In the genomic region with DNA sequence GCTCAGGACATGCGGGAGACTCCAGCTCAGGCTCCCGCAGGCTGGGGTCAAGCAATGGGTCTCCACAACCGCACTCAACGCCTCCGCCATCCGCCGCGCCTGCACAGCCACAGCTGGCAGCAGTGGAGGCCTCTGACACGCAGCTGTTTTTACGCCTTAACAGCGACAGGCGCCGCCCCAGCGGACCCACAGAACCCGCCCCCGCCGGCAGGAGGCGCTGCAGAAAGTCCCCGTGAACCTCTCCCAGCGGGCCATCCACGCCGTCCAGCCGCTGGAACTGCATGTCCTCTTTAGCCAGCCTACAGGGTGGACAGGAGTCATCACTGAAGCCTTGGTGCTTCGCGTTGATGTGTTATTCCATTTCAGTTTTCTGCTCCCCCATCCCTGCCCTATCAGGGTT, we compare ENCODE assay signal across 9 mouse cellular contexts. TPM values are rescaled to one million over a fixed set of nuclear protein-coding genes. Genes with fewer than 3 reads are reported as not detected.
A peak's percentile ranks its signal among the peaks of the same experiment; 100 is the strongest.
DNase-seq lines count a peak whose midpoint lies in the region; ATAC-seq and TF ChIP-seq lines count a peak whose summit lies in the region.
"Had no signal": no experiment of that assay in that cellular context is flagged by ENCODE, and none has a peak within 500 bp of the region (broad histone marks: within the 10 kb centered on the region; RNA-seq: fewer than 3 reads in every experiment).

No protein-coding gene starts in this region.

- H3K27ac ChIP-seq in hindbrain, embryonic 10.5 days: no peak overlapping the region
- no peak overlapping the region for H3K27ac ChIP-seq in hindbrain, embryonic 13.5 days
- H3K27ac ChIP-seq in ES-E14 (ENCODE audit: insufficient read depth, low read depth, low read length, poor library complexity, severe bottlenecking): no peak overlapping the region
- H3K27ac ChIP-seq: heart, embryonic 15.5 days had no signal

- no peaks in the 10 kb centered on the region for H3K36me3 ChIP-seq in hindbrain, embryonic 10.5 days
- peaks cover 3% of the 10 kb centered on the region; the same call in 1 of the 2 replicates for H3K36me3 ChIP-seq in hindbrain, embryonic 13.5 days
- peaks cover 2% of the 10 kb centered on the region; the same call in 1 of the 2 replicates for H3K36me3 ChIP-seq in ES-E14 (ENCODE audit: control insufficient read depth, insufficient read depth, low read length, poor library complexity, severe bottlenecking)
- H3K36me3 ChIP-seq: heart, embryonic 15.5 days had no signal

- intact Hi-C loops in left cerebral cortex, postnatal 14 days (cut with DNase I): no loop called here

- DNase-seq in hindbrain, embryonic 10.5 days (ENCODE audit: low spot score): peak; percentile 32
- no peak for DNase-seq in ES-E14 (ENCODE audit: low read depth, low spot score)
- DNase-seq in lung, postnatal 14 days: peak; percentile 69
- no peak for DNase-seq in frontal cortex, adult 2 months (ENCODE audit: extremely low spot score in 1 of 2, low spot score in 1 of 2)
- DNase-seq in frontal cortex, postnatal 25 days (ENCODE audit: low spot score in 2 of 2): no peak
- DNase-seq in left cerebral cortex, postnatal 14 days (ENCODE audit: low spot score in 2 of 2): no peak

- H3K4me3 ChIP-seq in hindbrain, embryonic 10.5 days: 0 out of 2 replicates have a peak overlapping the region, but pooled peaks have one; percentile 16
- no peak overlapping the region for H3K4me3 ChIP-seq in hindbrain, embryonic 13.5 days
- peak overlapping the region; percentile 33 to 57 for H3K4me3 ChIP-seq in ES-E14 (ENCODE audit: insufficient read depth in 1 of 2, low read depth in 1 of 2, low read length in 2 of 2, poor library complexity in 1 of 2, severe bottlenecking in 1 of 2)
- H3K4me3 ChIP-seq: heart, embryonic 15.5 days had no signal

- no peak for ATAC-seq in hindbrain, embryonic 13.5 days (ENCODE audit: low FRiP score)
- ATAC-seq in erythroblast, adult 5-6 weeks (replicated peaks; ENCODE audit: low FRiP score, poor library complexity, severe bottlenecking): peak; percentile 77

- WGBS in hindbrain, embryonic 10.5 days: 19% methylated on average over 25 of the region's 25 CpGs
- WGBS in hindbrain, embryonic 13.5 days: 18% methylated on average over 25 of the region's 25 CpGs

- no peak overlapping the region for H3K9ac ChIP-seq in hindbrain, embryonic 13.5 days
- peak overlapping the region; percentile 50; the same call in 1 of the 2 replicates for H3K9ac ChIP-seq in ES-E14 (ENCODE audit: insufficient read depth, low read depth, low read length, poor library complexity, severe bottlenecking)
- H3K9ac ChIP-seq: heart, embryonic 15.5 days had no signal

- peaks cover 9% of the 10 kb centered on the region; the same call in 1 of the 2 replicates for H3K4me1 ChIP-seq in hindbrain, embryonic 10.5 days (replicated peaks)
- no peaks in the 10 kb centered on the region for H3K4me1 ChIP-seq in hindbrain, embryonic 13.5 days (replicated peaks)
- peaks cover 0 to 11% of the 10 kb centered on the region in 2 experiments; a peak in 1 of 4 replicates for H3K4me1 ChIP-seq in ES-E14 (ENCODE audit: control insufficient read depth in 2 of 2, insufficient read depth in 2 of 2, low read length in 2 of 2, poor library complexity in 1 of 2)

- in situ Hi-C loops in ES-E14 (cut with MboI; ENCODE audit: low sequenced_read_pairs in 2 of 2, unreplicated experiment in 2 of 2): no loop called here

- H3K4me2 ChIP-seq in hindbrain, embryonic 13.5 days: no peak overlapping the region
- H3K4me2 ChIP-seq: heart, embryonic 15.5 days had no signal

- H3K9me3 ChIP-seq in hindbrain, embryonic 10.5 days: no peaks in the 10 kb centered on the region
- H3K9me3 ChIP-seq in hindbrain, embryonic 13.5 days: no peaks in the 10 kb centered on the region
- H3K9me3 ChIP-seq in ES-E14 (ENCODE audit: control insufficient read depth, insufficient read depth, low read depth, low read length): no peaks in the 10 kb centered on the region
- H3K9me3 ChIP-seq: heart, embryonic 15.5 days had no signal

- peaks cover 54% of the 10 kb centered on the region for H3K27me3 ChIP-seq in hindbrain, embryonic 10.5 days (ENCODE audit: insufficient read depth, poor library complexity, severe bottlenecking)
- peaks cover 54% of the 10 kb centered on the region for H3K27me3 ChIP-seq in hindbrain, embryonic 13.5 days

TF ChIP-seq in ES-E14, 5 proteins besides CTCF, POLR2A, EP300 and RAD21:
- TF ChIP-seq HCFC1 (IDR thresholded peaks at IDR 0.05; ENCODE audit: borderline replicate concordance, insufficient read depth, low read length): no peak
- TF ChIP-seq CHD2 (IDR thresholded peaks at IDR 0.05; ENCODE audit: low read depth, low read length): no peak
- TF ChIP-seq ZC3H11A (IDR thresholded peaks at IDR 0.05; ENCODE audit: borderline replicate concordance, low read depth, low read length): no peak
- TF ChIP-seq MAFK (IDR thresholded peaks at IDR 0.05; ENCODE audit: insufficient read depth, low read depth, low read length): no peak
- TF ChIP-seq ZNF384 (IDR thresholded peaks at IDR 0.05; ENCODE audit: low read depth, low read length): no peak
TF ChIP-seq in ES-E14: peak in this region for 0.

RNA-seq across cellular contexts. Expression of gene Best2, which starts 6.6 kb away (rescaled TPM):
- polyA plus RNA-seq in hindbrain, embryonic 10.5 days (2016; fragmentation: Nextera tagmentation; extraction: Ambion mirVana): not detected in 2 replicates
- polyA plus RNA-seq in hindbrain, embryonic 13.5 days (2015; fragmentation: Nextera tagmentation; extraction: Ambion mirVana): not detected in 2 replicates
- 0.22 and 0.48 TPM in 2 replicates for total RNA-seq in ES-E14 (2012; rRNA removed)
- not detected in 2 replicates for total RNA-seq in erythroblast, adult 5-6 weeks (2015; ENCODE audit: low replicate concordance)
- not detected in 2 replicates for total RNA-seq in erythroblast, adult 5-6 weeks (2017; ENCODE audit: low replicate concordance)
- 0.10 TPM in 1 of 2 replicates, not detected in the other for polyA plus RNA-seq in frontal cortex, adult 2 months (2012; rRNA removed)
- not detected for total RNA-seq in left cerebral cortex, postnatal 14 days (2021)
- polyA plus RNA-seq: heart, embryonic 15.5 days had no signal

RNA-seq across cellular contexts. Expression of gene Hook2, which starts 17.3 kb away (rescaled TPM):
- polyA plus RNA-seq in hindbrain, embryonic 10.5 days (2016; fragmentation: Nextera tagmentation; extraction: Ambion mirVana): 14.5 and 16.8 TPM in 2 replicates
- 25.1 and 25.5 TPM in 2 replicates for polyA plus RNA-seq in hindbrain, embryonic 13.5 days (2015; fragmentation: Nextera tagmentation; extraction: Ambion mirVana)
- 28.6 and 52.9 TPM in 2 replicates for total RNA-seq in ES-E14 (2012; rRNA removed)
- 1.9 and 5.0 TPM in 2 replicates for total RNA-seq in erythroblast, adult 5-6 weeks (2015; ENCODE audit: low replicate concordance)
- 1.6 and 6.1 TPM in 2 replicates for total RNA-seq in erythroblast, adult 5-6 weeks (2017; ENCODE audit: low replicate concordance)
- polyA plus RNA-seq in frontal cortex, adult 2 months (2012; rRNA removed): 20.7 and 26.0 TPM in 2 replicates
- 1 to 10 TPM; 7.5 to 8.1 TPM for total RNA-seq in left cerebral cortex, postnatal 14 days (2021)

RNA-seq across cellular contexts. Expression of gene Asna1, which starts 17.4 kb away (rescaled TPM):
- 162 and 176 TPM in 2 replicates for polyA plus RNA-seq in hindbrain, embryonic 10.5 days (2016; fragmentation: Nextera tagmentation; extraction: Ambion mirVana)
- 151 and 157 TPM in 2 replicates for polyA plus RNA-seq in hindbrain, embryonic 13.5 days (2015; fragmentation: Nextera tagmentation; extraction: Ambion mirVana)
- 237 and 266 TPM in 2 replicates for total RNA-seq in ES-E14 (2012; rRNA removed)
- total RNA-seq in erythroblast, adult 5-6 weeks (2015; ENCODE audit: low replicate concordance): 20.8 and 24.2 TPM in 2 replicates
- total RNA-seq in erythroblast, adult 5-6 weeks (2017; ENCODE audit: low replicate concordance): 13.5 and 26.3 TPM in 2 replicates
- polyA plus RNA-seq in frontal cortex, adult 2 months (2012; rRNA removed): 238 and 271 TPM in 2 replicates
- total RNA-seq in left cerebral cortex, postnatal 14 days (2021): 100 to 1,000 TPM; 116 to 117 TPM

RNA-seq across cellular contexts. Expression of gene Trir, which starts 18.9 kb away (rescaled TPM):
- polyA plus RNA-seq in hindbrain, embryonic 10.5 days (2016; fragmentation: Nextera tagmentation; extraction: Ambion mirVana): 149 and 164 TPM in 2 replicates
- polyA plus RNA-seq in hindbrain, embryonic 13.5 days (2015; fragmentation: Nextera tagmentation; extraction: Ambion mirVana): 139 and 141 TPM in 2 replicates
- total RNA-seq in ES-E14 (2012; rRNA removed): 161 and 181 TPM in 2 replicates
- total RNA-seq in erythroblast, adult 5-6 weeks (2015; ENCODE audit: low replicate concordance): 32.1 and 45.4 TPM in 2 replicates
- total RNA-seq in erythroblast, adult 5-6 weeks (2017; ENCODE audit: low replicate concordance): 72.9 and 103 TPM in 2 replicates
- 150 and 167 TPM in 2 replicates for polyA plus RNA-seq in frontal cortex, adult 2 months (2012; rRNA removed)
- total RNA-seq in left cerebral cortex, postnatal 14 days (2021): 100 to 1,000 TPM; 128 to 146 TPM

RNA-seq across cellular contexts. Expression of gene Tnpo2, which starts 29.0 kb away (rescaled TPM):
- polyA plus RNA-seq in hindbrain, embryonic 10.5 days (2016; fragmentation: Nextera tagmentation; extraction: Ambion mirVana): 27.4 and 28.4 TPM in 2 replicates
- polyA plus RNA-seq in hindbrain, embryonic 13.5 days (2015; fragmentation: Nextera tagmentation; extraction: Ambion mirVana): 48.8 and 54.7 TPM in 2 replicates
- total RNA-seq in ES-E14 (2012; rRNA removed): 88.4 and 101 TPM in 2 replicates
- 9.6 and 10.8 TPM in 2 replicates for total RNA-seq in erythroblast, adult 5-6 weeks (2015; ENCODE audit: low replicate concordance)
- 11.2 and 14.6 TPM in 2 replicates for total RNA-seq in erythroblast, adult 5-6 weeks (2017; ENCODE audit: low replicate concordance)
- polyA plus RNA-seq in frontal cortex, adult 2 months (2012; rRNA removed): 96.1 and 109 TPM in 2 replicates
- total RNA-seq in left cerebral cortex, postnatal 14 days (2021): 100 to 1,000 TPM; 165 to 171 TPM

Comparison
In these comparisons a context has a peak if more than half of its experiments do, and no peak if none do; other contexts are left out.
1. DNase-seq: peak in hindbrain, embryonic 10.5 days (single experiment) and lung, postnatal 14 days (single experiment); none in ES-E14 (single experiment), frontal cortex, adult 2 months (0 of 2), frontal cortex, postnatal 25 days (0 of 2) and left cerebral cortex, postnatal 14 days (0 of 2).